Mouse (Mus musculus) liver, embryonic 14 days (tissue): ENCODE data around the gene Ankle2. TPM values are rescaled to one million over a fixed set of nuclear protein-coding genes. Genes with fewer than 3 reads are reported as not detected.

Experiments used
- polyA plus RNA-seq: library from polyadenylated mRNA; depleted of rRNA; stranded (reverse); fragments of >200 nt; gene quantifications from 2 replicates; pipeline ENCODE4 v1.2.3, GENCODE M21; 2012; rRNA removed

Ankle2 gene
- polyA plus RNA-seq, result 5.9 and 7.0 TPM in 2 replicates

DNA sequence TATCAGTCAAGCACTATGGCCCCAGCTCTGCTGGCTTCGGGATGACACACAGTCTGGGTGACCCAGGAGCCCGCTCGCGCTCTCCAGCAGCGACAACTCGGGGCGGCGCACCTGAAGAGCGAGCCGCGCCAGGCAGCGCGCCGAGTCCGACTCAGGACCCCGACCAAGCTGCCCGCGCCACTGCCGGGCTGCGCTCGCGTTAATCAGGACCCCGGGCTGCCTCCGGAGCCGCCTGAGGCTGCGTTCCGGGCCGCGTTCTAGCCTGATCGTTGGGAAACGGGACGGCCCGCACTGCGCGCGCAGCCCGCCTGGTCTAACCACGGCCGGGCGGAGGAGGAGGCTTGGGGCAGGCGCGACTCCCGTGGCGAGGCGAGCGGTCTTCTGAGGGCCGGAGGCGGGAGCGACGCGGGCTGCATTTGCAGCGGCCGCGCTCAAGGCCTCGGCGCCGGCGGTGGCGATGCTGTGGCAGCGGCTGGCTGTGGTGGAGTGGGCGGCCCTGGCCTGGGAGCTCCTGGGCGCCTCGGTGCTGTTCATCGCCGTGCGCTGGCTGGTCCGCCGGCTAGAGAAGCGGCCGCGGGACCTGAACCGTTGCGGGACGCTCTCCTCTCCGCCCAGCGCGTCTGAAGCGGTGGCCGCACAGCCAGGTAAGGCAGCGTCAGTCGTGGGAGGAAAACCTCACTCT lies at the start of gene Ankle2:
Gene Ankle2 (plus strand): TSS at position 225 of the 682 bp plus-strand sequence.

DNA sequence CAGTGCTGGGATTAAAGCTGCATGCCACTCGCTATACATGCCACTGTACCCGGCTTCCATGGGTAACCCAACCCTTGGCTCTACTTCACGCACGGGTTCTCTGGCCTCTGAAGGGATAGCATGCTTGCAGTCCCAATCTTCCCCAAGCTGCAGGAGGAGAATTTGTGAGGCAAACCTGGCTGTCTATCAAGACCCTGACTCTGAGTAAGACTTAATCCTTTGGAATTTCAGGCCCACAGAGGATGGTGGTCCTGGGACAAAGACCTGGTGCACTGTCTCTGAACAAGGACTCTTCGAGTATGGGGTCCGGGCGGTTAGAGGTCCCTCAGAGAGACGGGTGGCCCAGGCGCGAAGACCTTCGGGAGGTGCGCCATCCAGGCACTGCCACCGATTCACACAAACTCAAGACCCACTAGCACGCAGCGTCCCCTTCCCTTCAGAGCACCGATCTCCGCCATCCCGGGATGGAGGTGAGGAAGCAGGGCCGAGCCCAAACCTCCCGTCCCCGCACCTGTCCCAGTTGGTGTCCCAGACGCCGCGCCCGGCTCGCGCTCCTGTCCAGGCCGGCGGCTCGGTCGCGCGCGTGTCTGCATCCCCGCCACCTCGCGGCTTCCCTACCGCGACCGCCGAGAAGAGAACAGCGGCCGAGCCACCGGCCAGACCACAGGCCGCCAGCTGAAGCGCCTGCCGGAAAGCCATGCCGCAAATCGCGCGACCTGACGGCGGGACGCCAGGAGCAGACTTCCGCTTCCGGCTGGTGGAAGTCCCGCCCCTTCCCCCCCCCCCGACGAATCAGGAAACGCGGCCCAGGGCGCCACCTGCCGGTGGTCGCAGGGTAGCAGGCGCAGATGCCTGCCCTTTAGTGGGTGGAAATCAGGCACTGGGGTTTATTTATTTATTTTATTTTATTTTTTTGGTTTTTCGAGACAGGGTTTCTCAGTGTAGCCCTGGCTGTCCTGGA lies 38.6 kb downstream of the Ankle2 start, which contains the start of gene Pgam5:
Gene Pgam5 (minus strand): TSS at position 773 of the 961 bp plus-strand sequence.

DNA sequence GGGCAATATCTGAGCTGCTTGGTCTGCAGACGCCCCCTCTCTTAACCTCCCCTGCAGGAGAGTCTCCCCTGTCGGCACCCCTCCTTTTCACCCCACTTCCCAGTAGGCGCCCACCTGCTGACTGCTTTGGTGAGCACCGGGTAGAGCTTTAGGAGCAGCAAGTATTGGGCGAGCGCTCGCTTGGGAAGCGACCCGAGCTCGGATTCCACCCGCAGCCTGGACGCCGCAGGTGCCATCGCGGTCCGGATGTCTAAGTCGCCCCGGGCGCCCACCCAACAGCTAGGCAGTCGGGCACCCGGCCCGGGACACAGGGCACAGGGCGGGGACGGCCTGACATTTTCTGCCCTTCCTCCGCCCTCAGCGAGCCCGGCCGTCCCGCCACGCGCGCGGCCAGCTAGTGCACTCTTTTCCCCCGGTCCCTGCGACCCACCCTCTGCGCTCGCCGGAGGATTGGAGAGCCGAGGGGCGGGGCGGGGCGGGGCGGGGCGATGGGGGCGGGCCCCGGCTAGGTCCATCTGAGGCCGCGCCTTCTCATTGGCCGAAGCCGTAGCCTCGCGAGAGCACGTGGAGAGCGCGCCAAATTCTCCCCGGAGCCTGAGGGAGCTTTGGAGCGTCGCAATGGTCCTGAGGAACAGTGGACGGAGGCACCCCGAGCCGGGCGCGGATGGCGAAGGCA lies 55.1 kb downstream of the Ankle2 start, which contains the start of the genes Pxmp2 and Pole:
Gene Pxmp2 (minus strand): TSS at position 417 of the 676 bp plus-strand sequence.
Gene Pole (plus strand): TSS at position 537 of the 676 bp plus-strand sequence.

Other genes with a start within 250 kb of the Ankle2 start
- gene Zfp932, start 234.5 kb upstream of the Ankle2 start, polyA plus RNA-seq, result 5.0 and 5.3 TPM in 2 replicates
- 0.83 and 1.2 TPM in 2 replicates for gene Gm17655, start 158.5 kb upstream of the Ankle2 start, polyA plus RNA-seq
- gene Gm35315, start 136.6 kb upstream of the Ankle2 start, polyA plus RNA-seq, result 0.84 and 0.86 TPM in 2 replicates
- gene Plcxd1, start 131.0 kb upstream of the Ankle2 start, polyA plus RNA-seq, result 0.07 and 0.18 TPM in 2 replicates
- 17.9 and 19.1 TPM in 2 replicates for gene Gtpbp6, start 122.8 kb upstream of the Ankle2 start, polyA plus RNA-seq
- 0.68 and 0.84 TPM in 2 replicates for gene Zfp605, start 120.9 kb upstream of the Ankle2 start, polyA plus RNA-seq
- 14.7 and 16.9 TPM in 2 replicates for gene Chfr, start 95.2 kb upstream of the Ankle2 start, polyA plus RNA-seq
- 5.0 and 5.1 TPM in 2 replicates for gene Golga3, start 54.3 kb upstream of the Ankle2 start, polyA plus RNA-seq
- gene Pgam5, start 38.9 kb downstream of the Ankle2 start, polyA plus RNA-seq, result 17.6 and 20.1 TPM in 2 replicates
- gene Pxmp2, start 55.2 kb downstream of the Ankle2 start, polyA plus RNA-seq, result 14.8 and 17.5 TPM in 2 replicates
- gene Pole, start 55.3 kb downstream of the Ankle2 start, polyA plus RNA-seq, result 14.8 and 18.5 TPM in 2 replicates
- gene P2rx2, start 112.2 kb downstream of the Ankle2 start, polyA plus RNA-seq, result 0.02 TPM in 1 of 2 replicates, not detected in the other
- not detected in 2 replicates for gene Lrcol1, start 113.7 kb downstream of the Ankle2 start, polyA plus RNA-seq
- 7.2 and 9.3 TPM in 2 replicates for gene Fbrsl1, start 217.5 kb downstream of the Ankle2 start, polyA plus RNA-seq